Mouse (Mus musculus) testis, postnatal 14 days (tissue): ENCODE results near the gene Angptl6.
"Not testable (repeated sequence)": the region's sequence is repeated elsewhere in the genome, so short reads cannot be mapped to it uniquely, and the experiment has no call there.

ENCODE experiments used
- DNase-seq: peaks from one replicate; pipeline ENCODE4 v3.0.0; 2021; ENCODE audit warnings: low spot score

Angptl6 gene

GRCm38 (mm10) chr9:20837184-20837947, 42.2 kb downstream of the Angptl6 start:
- no peak for DNase-seq

GRCm38 (mm10) chr9:20835431-20835954, 44.0 kb downstream of the Angptl6 start:
- DNase-seq = not testable (repeated sequence)

- no peak for DNase-seq
Observed at GRCm38 (mm10) chr9:20834881-20835280, 44.6 kb downstream of the Angptl6 start.

GRCm38 (mm10) chr9:20830901-20831643, 48.5 kb downstream of the Angptl6 start:
- DNase-seq = peak; percentile 90

- no peak for DNase-seq
Observed at GRCm38 (mm10) chr9:20828127-20828526, 51.4 kb downstream of the Angptl6 start.

- DNase-seq = no peak
Observed at GRCm38 (mm10) chr9:20825781-20826180, 53.7 kb downstream of the Angptl6 start.
